Mouse (Mus musculus): ENCODE data around the gene Prok2. TPM values are rescaled to one million over a fixed set of nuclear protein-coding genes. Genes with fewer than 3 reads are reported as not detected.
A peak's percentile ranks its signal among the peaks of the same experiment; 100 is the strongest.

The Prok2 gene
- total and polyA plus RNA-seq, 2 experiments = not detected

- DNase-seq (ENCODE audit: extremely low read depth, low read depth, low spot score) = no peak
- Histone ChIP-seq H3K4me1 (ENCODE audit: control insufficient read depth, insufficient read depth, low read length) (no peaks in the 10 kb centered on the region), H3K27ac (replicated peaks; ENCODE audit: insufficient read depth, low read depth, low read length) (no peak overlapping the region), H3K9ac (ENCODE audit: low read depth, low read length) (no peak overlapping the region), H3K79me2 (ENCODE audit: control insufficient read depth, insufficient read depth, low read length) (no peaks in the 10 kb centered on the region), H3K27me3 (ENCODE audit: control insufficient read depth, insufficient read depth, low read length) (0 out of 2 replicates have a peak, but pooled peaks cover 2% of the 10 kb centered on the region), H3K36me3 (ENCODE audit: control insufficient read depth, insufficient read depth, low read length) (no peaks in the 10 kb centered on the region), H3K4me3 (ENCODE audit: insufficient read depth, low read depth, low read length) (no peak overlapping the region)
- TF ChIP-seq POLR2A (IDR thresholded peaks at IDR 0.05; ENCODE audit: extremely low read depth, insufficient read depth, low read length) (no peak), CTCF (IDR thresholded peaks at IDR 0.05; ENCODE audit: low read depth, low read length) (no peak)
- WGBS = 79% methylated on average over 5 of the region's 5 CpGs
These were observed 12.9 kb downstream of the Prok2 start for GRCm38 (mm10) chr6:99713256-99713655.

GRCm38 (mm10) chr6:99711576-99712101, 14.6 kb downstream of the Prok2 start:
- DNase-seq (ENCODE audit: extremely low read depth, low read depth, low spot score) = no peak
- no peaks in the 10 kb centered on the region for H3K79me2 ChIP-seq (ENCODE audit: control insufficient read depth, insufficient read depth, low read length)
- TF ChIP-seq POLR2A (IDR thresholded peaks at IDR 0.05; ENCODE audit: extremely low read depth, insufficient read depth, low read length) (no peak), CTCF (IDR thresholded peaks at IDR 0.05; ENCODE audit: low read depth, low read length) (no peak)
- H3K27me3 ChIP-seq (ENCODE audit: control insufficient read depth, insufficient read depth, low read length) = 0 out of 2 replicates have a peak, but pooled peaks cover 2% of the 10 kb centered on the region
- WGBS = 63% methylated on average over 11 of the region's 11 CpGs
- H3K27ac ChIP-seq (replicated peaks; ENCODE audit: insufficient read depth, low read depth, low read length) = no peak overlapping the region
- no peak overlapping the region for H3K4me3 ChIP-seq (ENCODE audit: insufficient read depth, low read depth, low read length)
- H3K9ac ChIP-seq (ENCODE audit: low read depth, low read length) = no peak overlapping the region
- H3K36me3 ChIP-seq (ENCODE audit: control insufficient read depth, insufficient read depth, low read length) = no peaks in the 10 kb centered on the region
- no peaks in the 10 kb centered on the region for H3K4me1 ChIP-seq (ENCODE audit: control insufficient read depth, insufficient read depth, low read length)

- H3K27me3 ChIP-seq (ENCODE audit: control insufficient read depth, insufficient read depth, low read length) = peaks cover 5% of the 10 kb centered on the region; the same call in 1 of the 2 replicates
- TF ChIP-seq POLR2A (IDR thresholded peaks at IDR 0.05; ENCODE audit: extremely low read depth, insufficient read depth, low read length) (no peak), CTCF (IDR thresholded peaks at IDR 0.05; ENCODE audit: low read depth, low read length) (no peak)
- no peaks in the 10 kb centered on the region for H3K4me1 ChIP-seq (ENCODE audit: control insufficient read depth, insufficient read depth, low read length)
- no peak for DNase-seq (ENCODE audit: extremely low read depth, low read depth, low spot score)
- no peak overlapping the region for H3K9ac ChIP-seq (ENCODE audit: low read depth, low read length)
- no peak overlapping the region for H3K4me3 ChIP-seq (ENCODE audit: insufficient read depth, low read depth, low read length)
- no peaks in the 10 kb centered on the region for H3K79me2 ChIP-seq (ENCODE audit: control insufficient read depth, insufficient read depth, low read length)
- WGBS = 76% methylated on average over 3 of the region's 3 CpGs
- no peak overlapping the region for H3K27ac ChIP-seq (replicated peaks; ENCODE audit: insufficient read depth, low read depth, low read length)
- H3K36me3 ChIP-seq (ENCODE audit: control insufficient read depth, insufficient read depth, low read length) = no peaks in the 10 kb centered on the region
These were observed 25.7 kb downstream of the Prok2 start for GRCm38 (mm10) chr6:99700484-99700883.

GRCm38 (mm10) chr6:99692916-99693841, 33.0 kb downstream of the Prok2 start:
- Histone ChIP-seq H3K27me3 (ENCODE audit: control insufficient read depth, insufficient read depth, low read length) (peaks cover 23% of the 10 kb centered on the region), H3K27ac (replicated peaks; ENCODE audit: insufficient read depth, low read depth, low read length) (no peak overlapping the region), H3K4me1 (ENCODE audit: control insufficient read depth, insufficient read depth, low read length) (peaks cover 2% of the 10 kb centered on the region; the same call in 1 of the 2 replicates), H3K36me3 (ENCODE audit: control insufficient read depth, insufficient read depth, low read length) (no peaks in the 10 kb centered on the region), H3K4me3 (ENCODE audit: insufficient read depth, low read depth, low read length) (peak overlapping the region; percentile 65; the same call in 1 of the 2 replicates), H3K79me2 (ENCODE audit: control insufficient read depth, insufficient read depth, low read length) (no peaks in the 10 kb centered on the region; the same call in 1 of the 2 replicates), H3K9ac (ENCODE audit: low read depth, low read length) (peak overlapping the region; percentile 51; the same call in 1 of the 2 replicates)
- 3% methylated on average over 108 of the region's 110 CpGs for WGBS
- no peak for TF ChIP-seq POLR2A (IDR thresholded peaks at IDR 0.05; ENCODE audit: extremely low read depth, insufficient read depth, low read length)
- TF ChIP-seq CTCF (IDR thresholded peaks at IDR 0.05; ENCODE audit: low read depth, low read length) = no peak
- no peak for DNase-seq (ENCODE audit: extremely low read depth, low read depth, low spot score)

- WGBS = 3% methylated on average over 104 of the region's 112 CpGs
These were observed 33.8 kb downstream of the Prok2 start, which contains the start of gene Gpr27 for GRCm38 (mm10) chr6:99692206-99692915. Gene Gpr27 (plus strand): TSS chr6:99692679.

More at GRCm38 (mm10) chr6:99692206-99692915, 33.8 kb downstream of the Prok2 start, which contains the start of gene Gpr27:
- Histone ChIP-seq H3K36me3 (ENCODE audit: control insufficient read depth, insufficient read depth, low read length) (no peaks in the 10 kb centered on the region), H3K9ac (ENCODE audit: low read depth, low read length) (peak within 1 kb of the TSS; percentile 51; the same call in 1 of the 2 replicates), H3K4me1 (ENCODE audit: control insufficient read depth, insufficient read depth, low read length) (peaks cover 2% of the 10 kb centered on the region; the same call in 1 of the 2 replicates), H3K79me2 (ENCODE audit: control insufficient read depth, insufficient read depth, low read length) (no peaks in the 10 kb centered on the region; the same call in 1 of the 2 replicates), H3K27ac (replicated peaks; ENCODE audit: insufficient read depth, low read depth, low read length) (no peak within 1 kb of the TSS), H3K4me3 (ENCODE audit: insufficient read depth, low read depth, low read length) (peak within 1 kb of the TSS; percentile 65), H3K27me3 (ENCODE audit: control insufficient read depth, insufficient read depth, low read length) (peaks cover 23% of the 10 kb centered on the region)
- no peak for DNase-seq (ENCODE audit: extremely low read depth, low read depth, low spot score)
- TF ChIP-seq POLR2A (IDR thresholded peaks at IDR 0.05; ENCODE audit: extremely low read depth, insufficient read depth, low read length) = no peak
- no peak for TF ChIP-seq CTCF (IDR thresholded peaks at IDR 0.05; ENCODE audit: low read depth, low read length)

Measured in liver, adult 2 months (tissue).